Mouse (Mus musculus): ENCODE data around the gene Vamp2.

GRCm38 (mm10) chr11:69058265-69058664, 30.0 kb upstream of the Vamp2 start:
- TF ChIP-seq CTCF (IDR thresholded peaks at IDR 0.05; ENCODE audit: extremely low read depth, insufficient read length, insufficient replicate concordance, low read depth, low read length) (no peak), POLR2A (IDR thresholded peaks at IDR 0.05; ENCODE audit: low read depth, low read length) (no peak)

All from small intestine, adult 2 months (tissue).